Mouse (Mus musculus): Measurements from ENCODE around the gene Ngfr.

DNA sequence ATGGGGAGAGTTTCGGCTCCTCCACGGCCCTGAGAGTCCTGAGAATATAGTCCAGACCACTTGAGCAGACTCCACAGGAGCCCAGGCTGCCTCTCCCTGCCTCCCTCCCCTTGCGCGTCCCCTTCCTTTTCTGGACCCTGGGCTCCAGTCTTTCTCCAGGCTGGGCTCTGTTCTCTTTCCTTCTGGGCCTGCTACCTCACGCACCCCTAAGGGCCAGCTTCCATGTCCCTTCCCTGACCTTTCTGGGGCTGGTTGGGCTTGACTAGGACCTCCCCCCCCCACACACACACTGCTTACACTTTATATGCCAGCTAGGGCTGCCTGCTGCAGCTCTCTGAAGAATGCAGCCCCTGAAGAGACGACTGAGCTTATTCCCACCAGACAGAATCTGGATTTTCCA, 20.2 kb downstream of the Ngfr start:
- TF ChIP-seq CTCF (IDR thresholded peaks at IDR 0.05; ENCODE audit: insufficient read depth, low read depth, low read length) (no peak), POLR2A (IDR thresholded peaks at IDR 0.05; ENCODE audit: insufficient read depth, low read depth, low read length) (no peak)
